Comparison of ENCODE assay signal across 8 mouse cellular contexts in genomic region chr4:136742677-136743076, GRCm38 (mm10).
DNase-seq lines count a peak whose midpoint lies in the region; ATAC-seq and TF ChIP-seq lines count a peak whose summit lies in the region.

No protein-coding gene starts in this region.

- H3K27ac ChIP-seq in cortical plate, adult 2 months (ENCODE audit: insufficient read depth, low read length), result peak overlapping the region; percentile 33
- peak overlapping the region; percentile 59 for H3K27ac ChIP-seq in neural tube, embryonic 12.5 days

- peak overlapping the region; percentile 21; the same call in 1 of the 2 replicates for H3K9ac ChIP-seq in neural tube, embryonic 12.5 days

- no peak overlapping the region for H3K4me3 ChIP-seq in cortical plate, adult 2 months (ENCODE audit: insufficient read depth, low read length)
- no peak overlapping the region for H3K4me3 ChIP-seq in neural tube, embryonic 12.5 days

- intact Hi-C loops in heart, postnatal 25 days (cut with DNase I), result loop anchor here (5.0 kb wide), 1 partner anchor 100 kb away; no protein-coding TSS in a partner anchor

- peak overlapping the region; percentile 19 for H3K4me2 ChIP-seq in neural tube, embryonic 12.5 days (replicated peaks)

- no peaks in the 10 kb centered on the region for H3K36me3 ChIP-seq in neural tube, embryonic 12.5 days

- H3K27me3 ChIP-seq in neural tube, embryonic 12.5 days (replicated peaks), result no peaks in the 10 kb centered on the region

- peak; percentile 39; the same call in 1 of the 2 replicates for ATAC-seq in neural tube, embryonic 12.5 days (ENCODE audit: low FRiP score, low read depth)

- no peaks in the 10 kb centered on the region for H3K9me3 ChIP-seq in neural tube, embryonic 12.5 days

- TF ChIP-seq POLR2A in cortical plate, adult 2 months (IDR thresholded peaks at IDR 0.05; ENCODE audit: extremely low read depth, insufficient read depth, low read length), result no peak

- peak; percentile 36 for DNase-seq in embryo, embryonic 10 days (ENCODE audit: low spot score)
- no peak for DNase-seq in embryo, embryonic 10.5 days (ENCODE audit: low spot score)
- peak; percentile 31 for DNase-seq in heart, postnatal 25 days (ENCODE audit: low spot score)
- peak; percentile 93 to 96 for DNase-seq in kidney, postnatal 25 days
- DNase-seq in spleen, adult 18-20 months, result no peak
- DNase-seq in layer of hippocampus, adult 11-12 months (ENCODE audit: low spot score), result no peak

- peaks cover 24% of the 10 kb centered on the region for H3K4me1 ChIP-seq in cortical plate, adult 2 months (ENCODE audit: control insufficient read depth, insufficient read depth, low read length)
- H3K4me1 ChIP-seq in neural tube, embryonic 12.5 days, result peaks cover 74% of the 10 kb centered on the region

- 8% methylated on average over 5 of the region's 5 CpGs for WGBS in neural tube, embryonic 12.5 days

- no peak for TF ChIP-seq CTCF in cortical plate, adult 2 months (IDR thresholded peaks at IDR 0.05; ENCODE audit: extremely low read depth, insufficient read depth, low read length)

Comparison
In these comparisons a context has a peak if more than half of its experiments do, and no peak if none do; other contexts are left out.
1. DNase-seq: peak in embryo, embryonic 10 days (single experiment), heart, postnatal 25 days (single experiment) and kidney, postnatal 25 days (2 of 2); none in embryo, embryonic 10.5 days (single experiment), spleen, adult 18-20 months (0 of 2) and layer of hippocampus, adult 11-12 months (single experiment).